Mouse (Mus musculus): Measurements from ENCODE around the gene Rcan2.
A peak's percentile ranks its signal among the peaks of the same experiment; 100 is the strongest.

The Rcan2 gene

DNA sequence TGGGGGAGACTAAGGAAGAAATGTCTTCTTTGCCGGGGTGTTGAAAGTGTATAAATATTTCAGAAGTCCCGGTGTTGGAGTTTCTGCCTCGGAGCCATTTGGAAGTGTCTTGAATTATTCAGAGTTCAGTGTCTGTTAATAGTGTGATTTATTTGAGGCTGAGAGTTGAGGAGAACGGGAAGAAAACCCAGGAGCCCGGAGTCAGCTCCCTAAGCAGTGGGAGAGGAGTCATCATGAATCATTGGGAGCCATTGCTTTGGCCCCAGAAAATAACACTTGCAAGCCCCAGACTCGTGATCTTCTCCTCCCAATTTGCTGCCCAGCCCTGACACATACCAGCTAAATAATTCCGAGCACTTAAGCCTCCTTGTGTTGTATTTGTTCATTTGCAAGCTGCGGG, 115.0 kb downstream of the Rcan2 start:
- no peak for DNase-seq (ENCODE audit: low spot score in 2 of 2)

DNA sequence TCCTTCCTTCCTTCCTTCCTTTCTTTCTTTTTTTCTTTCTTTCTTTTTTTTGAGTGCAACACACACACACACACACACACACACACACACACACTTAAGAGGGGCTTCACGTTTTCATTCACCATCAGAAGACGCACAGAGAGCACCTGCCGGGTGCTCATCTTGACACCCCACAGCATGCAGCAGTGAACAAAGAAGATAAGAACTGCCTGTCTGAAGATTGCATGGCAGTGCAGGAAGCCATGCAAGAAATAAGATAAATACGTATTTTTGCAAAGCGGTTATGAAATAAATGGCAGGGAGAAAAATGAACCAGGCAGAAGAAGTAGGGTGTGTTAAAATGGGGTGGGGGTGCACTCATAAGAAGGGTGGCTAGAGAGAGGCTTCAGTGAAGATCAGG, 116.0 kb downstream of the Rcan2 start:
- no peak for DNase-seq (ENCODE audit: low spot score in 2 of 2)

DNA sequence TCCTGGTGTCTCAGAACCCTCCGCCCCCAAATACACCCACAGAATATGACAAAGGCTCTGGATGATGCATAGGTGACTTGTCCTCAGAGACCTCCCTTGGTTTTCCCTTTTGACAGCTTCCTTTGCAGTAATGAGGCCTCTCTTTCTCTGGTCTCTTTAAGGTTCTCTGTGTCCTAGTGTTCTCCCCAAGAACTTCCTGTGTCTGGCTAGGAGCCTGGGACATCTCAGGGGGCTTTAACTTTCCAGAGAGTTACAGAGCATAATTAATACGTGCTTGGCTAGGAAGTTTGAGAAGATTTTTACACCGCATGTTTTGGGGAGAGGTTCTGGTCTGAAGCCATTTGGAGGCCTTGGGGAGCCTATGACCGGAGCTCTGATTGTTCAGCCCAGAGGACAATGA, 128.7 kb downstream of the Rcan2 start:
- no peak for DNase-seq (ENCODE audit: low spot score in 2 of 2)

DNA sequence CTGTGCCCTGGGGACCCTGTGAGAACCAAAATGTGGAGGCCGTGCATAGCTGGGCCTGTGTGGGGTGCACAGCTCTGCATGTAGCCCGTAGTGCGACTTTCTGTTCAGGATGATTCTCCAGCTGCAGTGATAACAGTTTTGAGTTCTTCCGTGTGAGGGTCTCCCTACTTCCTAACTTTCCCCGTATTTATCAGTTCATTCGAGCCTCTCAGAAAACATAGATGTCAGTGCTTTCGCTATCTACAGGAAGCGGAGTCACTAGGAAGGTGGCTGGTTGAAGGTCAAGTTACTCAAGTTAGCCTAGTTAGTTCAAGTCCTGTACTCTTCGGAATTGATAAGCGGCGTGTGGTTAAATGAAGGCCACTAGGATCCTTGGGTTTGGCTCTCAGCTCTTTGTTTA, 130.6 kb downstream of the Rcan2 start:
- DNase-seq (ENCODE audit: low spot score in 2 of 2): no peak

DNA sequence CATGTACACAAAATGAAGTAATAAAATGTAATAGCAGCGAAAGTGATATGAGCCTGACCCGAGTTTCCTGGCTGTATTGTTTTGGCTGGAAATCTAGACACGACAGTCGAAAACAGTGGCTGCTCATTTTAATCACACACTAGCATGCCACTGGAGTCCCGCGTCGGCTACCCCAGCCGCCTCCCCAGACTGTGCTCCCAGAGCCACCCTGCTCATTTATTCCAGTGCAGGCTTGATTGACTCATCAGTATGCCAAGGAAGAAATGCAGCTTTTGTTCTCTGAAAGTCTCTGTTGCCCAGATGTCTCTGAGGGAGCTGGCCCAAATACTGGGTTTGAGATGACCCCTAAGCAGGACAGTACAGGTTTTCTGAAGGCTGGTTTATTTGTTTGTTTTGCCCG, 132.9 kb downstream of the Rcan2 start:
- no peak for DNase-seq (ENCODE audit: low spot score in 2 of 2)

DNA sequence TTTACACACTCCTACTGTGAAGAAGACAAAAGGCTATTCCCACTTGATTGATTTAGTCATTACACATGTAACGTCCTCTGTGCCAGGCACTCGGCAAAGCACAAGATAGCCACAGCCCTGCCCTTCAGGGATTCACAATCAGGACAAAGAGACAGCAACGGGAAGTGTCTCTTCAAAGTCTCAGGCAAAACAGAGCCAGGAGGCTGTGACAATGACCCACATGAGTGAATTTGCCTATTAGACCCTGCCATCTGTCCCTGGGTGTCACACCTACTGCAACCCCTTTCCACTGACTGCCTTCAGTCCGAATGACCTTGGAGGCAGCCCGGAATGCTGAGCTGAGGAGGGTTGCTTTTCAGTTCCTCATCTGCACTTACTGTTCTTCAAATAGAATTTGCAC, 151.1 kb downstream of the Rcan2 start:
- DNase-seq (ENCODE audit: low spot score in 2 of 2): no peak

DNA sequence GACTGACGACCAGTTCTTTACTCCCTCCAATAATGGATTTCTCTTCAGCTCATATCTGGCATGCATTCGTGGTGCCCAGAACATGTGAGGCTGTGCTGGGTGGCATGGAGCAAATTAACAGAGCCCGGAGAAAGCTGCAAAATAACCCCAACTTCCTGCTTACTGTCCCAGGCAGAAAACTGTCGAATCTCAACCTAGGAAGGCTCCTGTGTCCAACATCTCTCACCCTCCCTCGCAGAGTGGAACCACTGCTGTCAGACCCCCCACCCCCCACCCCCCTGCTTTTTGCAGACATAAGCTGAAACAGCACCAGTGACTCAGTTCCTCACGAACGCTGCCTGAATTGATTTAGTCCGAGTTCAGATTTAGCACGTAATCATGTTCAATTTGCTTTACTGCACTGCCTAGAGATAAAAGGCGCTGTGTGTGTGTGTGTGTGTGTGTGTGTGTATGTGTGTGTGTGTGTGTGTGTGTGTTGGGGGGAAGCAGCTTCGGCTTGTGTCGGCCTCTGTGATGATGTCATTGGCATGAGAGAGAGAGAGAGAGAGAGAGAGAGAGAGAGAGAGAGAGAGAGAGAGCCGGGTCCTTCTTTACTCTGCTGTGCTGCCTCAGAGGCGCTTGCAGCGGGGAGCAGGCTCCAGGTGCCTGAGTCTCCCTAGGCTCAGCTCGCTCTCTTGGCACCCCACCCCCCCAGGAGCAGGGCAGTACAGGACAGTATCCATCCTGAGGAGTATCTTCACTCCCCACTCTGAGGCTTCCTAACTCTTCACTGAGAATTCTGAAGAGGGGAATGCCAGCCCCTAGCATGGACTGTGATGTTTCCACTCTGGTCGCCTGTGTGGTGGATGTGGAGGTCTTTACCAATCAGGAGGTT, 151.7 kb downstream of the Rcan2 start:
- no peak for DNase-seq (ENCODE audit: low spot score in 2 of 2)

DNA sequence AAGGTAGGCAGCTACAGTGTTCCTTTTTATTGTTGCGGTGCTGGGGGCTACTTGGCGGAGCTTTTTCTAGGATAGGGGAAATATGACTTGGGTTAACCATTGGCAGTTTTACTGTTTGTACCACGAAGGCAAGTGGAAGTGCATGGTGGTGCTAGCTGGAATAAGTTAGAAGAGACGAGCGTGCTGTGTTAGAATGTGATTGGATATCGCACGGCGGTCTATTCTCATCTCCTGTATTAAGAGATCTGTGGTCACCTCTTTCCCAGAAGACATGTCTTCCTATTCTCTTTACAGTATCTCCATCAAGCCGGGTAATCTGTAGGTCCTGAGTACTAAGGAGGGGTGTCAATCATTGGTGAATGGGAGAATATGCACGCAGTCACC, 152.4 kb downstream of the Rcan2 start:
- no peak for DNase-seq (ENCODE audit: low spot score in 2 of 2)

DNA sequence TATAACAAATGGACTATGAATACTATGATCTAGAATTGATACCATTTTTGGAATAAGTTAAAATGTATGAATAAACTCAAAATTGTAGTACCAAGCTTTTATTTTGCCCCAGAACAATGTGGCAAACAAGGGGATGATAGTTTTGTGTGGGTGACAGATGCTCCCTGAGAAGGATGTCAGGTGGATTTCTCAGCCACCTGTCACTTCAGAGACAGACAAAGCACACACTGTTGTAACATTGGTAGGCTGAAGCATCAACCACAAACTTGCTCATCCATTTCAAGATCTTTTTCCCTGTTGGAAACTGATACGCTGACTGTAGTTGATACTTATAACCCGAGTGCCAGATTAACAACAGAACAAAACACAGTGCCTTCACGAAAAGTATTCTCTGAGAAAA, 158.6 kb downstream of the Rcan2 start:
- DNase-seq (ENCODE audit: low spot score in 2 of 2): no peak

DNA sequence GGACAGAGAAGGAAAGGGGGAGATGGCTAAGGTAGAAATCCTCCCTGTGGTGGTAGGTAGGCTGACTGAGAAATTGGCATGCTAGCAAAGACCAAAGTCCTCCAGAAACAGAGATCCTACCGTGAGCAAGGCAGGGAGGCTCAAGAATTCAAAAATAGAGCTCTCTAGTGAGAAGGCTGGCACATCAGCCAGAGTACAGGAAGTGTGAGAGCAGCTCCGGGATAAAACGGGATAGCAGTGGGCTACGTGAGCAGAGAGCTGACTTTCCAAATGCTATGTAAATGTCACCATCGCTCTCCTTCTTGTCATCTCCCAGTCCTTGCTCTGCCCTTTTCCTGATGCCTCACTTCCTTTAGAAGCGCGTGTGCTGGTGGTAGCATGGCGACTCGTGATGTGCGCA, 168.8 kb downstream of the Rcan2 start:
- DNase-seq (ENCODE audit: low spot score in 2 of 2): peak in 1 of 2 experiments; percentile 44

DNA sequence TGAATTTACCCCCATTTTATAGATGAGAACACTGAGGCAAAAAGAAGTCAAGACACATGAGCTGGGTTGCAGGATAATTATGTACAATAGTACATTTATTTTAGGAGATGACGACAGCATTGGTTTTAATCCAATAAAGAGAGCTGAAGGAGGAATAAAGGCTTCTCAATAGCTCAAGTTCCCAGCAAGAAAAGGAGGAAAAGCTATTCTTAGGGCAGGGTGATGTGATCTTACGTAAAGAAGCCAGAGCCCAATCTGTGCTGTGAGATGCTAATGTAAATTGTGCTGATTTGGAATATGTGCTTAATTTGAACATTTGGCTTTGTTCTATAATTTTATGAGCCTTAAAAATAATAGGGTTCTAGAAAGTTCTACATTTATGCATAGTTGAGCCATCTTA, 176.4 kb downstream of the Rcan2 start:
- no peak for DNase-seq (ENCODE audit: low spot score in 2 of 2)

DNA sequence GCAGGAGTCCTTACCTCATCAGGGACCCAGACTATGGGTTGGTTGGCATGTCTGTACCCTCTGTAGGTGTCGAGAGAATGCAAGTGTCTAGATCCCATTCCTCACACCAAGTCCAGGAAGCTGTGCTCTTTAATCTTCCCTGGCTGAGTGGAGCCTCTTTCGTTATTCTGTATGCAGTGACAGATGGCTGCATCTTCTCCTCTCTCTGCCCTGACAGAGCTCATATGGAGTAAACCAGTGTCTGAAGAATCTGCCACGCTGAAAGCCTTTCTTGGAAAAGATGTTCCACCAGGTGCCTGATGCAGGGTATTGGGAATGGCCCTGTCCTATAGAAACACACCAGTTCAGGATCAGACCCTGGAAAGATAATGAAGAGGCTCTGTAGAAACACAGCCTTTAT, 178.8 kb downstream of the Rcan2 start:
- no peak for DNase-seq (ENCODE audit: low spot score in 2 of 2)

DNA sequence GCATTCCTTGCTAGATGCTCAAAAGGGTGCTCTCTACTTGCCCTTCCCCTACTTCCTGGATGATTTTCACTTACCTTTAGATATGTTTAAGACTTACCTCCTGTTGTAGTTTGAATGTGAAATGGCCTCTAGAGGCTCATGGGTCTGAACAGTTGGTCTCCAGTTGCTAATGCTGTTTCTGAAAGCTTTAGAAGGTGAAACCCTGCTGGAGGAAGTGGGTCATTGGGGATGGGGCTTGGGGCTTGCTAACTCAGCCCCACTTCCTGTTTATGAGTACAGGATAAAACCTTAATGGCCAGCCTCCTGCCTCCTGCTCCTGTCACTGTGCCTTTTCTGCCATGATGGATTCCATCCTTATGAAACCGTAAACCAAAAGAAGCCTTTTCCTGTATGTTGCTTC, 181.4 kb downstream of the Rcan2 start:
- DNase-seq (ENCODE audit: low spot score in 2 of 2): no peak

DNA sequence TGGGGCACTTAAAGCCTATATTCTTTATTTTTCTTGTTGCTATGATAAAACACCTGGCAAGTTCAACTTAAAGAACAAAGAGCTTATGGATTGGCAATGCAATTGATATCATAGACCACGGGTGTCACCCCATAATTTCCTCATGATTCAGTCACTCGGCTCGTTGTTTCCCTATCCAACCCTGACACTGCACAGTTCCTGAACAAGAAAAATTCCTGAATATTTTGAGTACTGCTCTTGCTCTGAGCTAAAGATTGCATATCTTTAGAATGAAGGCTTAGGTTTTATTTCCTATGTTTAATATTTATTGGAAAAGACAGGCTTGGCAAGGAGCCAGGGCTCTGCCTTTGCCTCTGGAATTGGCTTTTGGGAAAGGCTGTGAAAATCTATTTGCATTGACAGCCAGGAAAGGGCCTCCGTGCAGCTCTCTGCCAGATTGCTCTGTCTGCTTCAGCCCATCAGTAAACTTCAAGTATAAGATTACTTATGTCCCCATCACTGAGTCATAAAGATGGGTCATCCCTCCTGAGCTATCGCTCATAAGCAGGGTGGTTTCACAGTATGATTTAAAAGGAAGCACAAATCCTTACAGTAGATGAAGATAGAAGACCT, 188.3 kb downstream of the Rcan2 start:
- DNase-seq (ENCODE audit: low spot score in 2 of 2): no peak

DNA sequence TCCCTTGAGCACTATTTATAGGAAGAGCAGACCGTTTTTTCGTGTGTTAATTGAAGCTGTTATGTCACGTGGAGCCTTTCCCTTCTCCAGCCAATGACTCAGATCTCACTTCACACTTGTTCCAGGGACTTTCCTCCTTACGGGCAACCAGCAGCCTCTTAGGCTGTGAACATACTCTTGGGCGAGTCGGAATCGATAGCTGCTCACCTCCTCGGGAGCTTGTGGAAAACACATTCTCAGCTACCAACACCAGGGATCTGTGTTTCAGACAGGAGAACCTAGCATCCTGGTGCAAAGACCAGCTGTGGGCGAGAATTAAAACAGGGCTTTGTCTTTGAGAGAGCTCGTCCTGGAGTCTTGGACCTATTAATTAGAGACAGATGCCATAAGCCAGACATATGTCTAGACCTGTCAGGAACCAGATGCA, 189.8 kb downstream of the Rcan2 start:
- peak; percentile 10 to 21 for DNase-seq (ENCODE audit: low spot score in 2 of 2)

DNA sequence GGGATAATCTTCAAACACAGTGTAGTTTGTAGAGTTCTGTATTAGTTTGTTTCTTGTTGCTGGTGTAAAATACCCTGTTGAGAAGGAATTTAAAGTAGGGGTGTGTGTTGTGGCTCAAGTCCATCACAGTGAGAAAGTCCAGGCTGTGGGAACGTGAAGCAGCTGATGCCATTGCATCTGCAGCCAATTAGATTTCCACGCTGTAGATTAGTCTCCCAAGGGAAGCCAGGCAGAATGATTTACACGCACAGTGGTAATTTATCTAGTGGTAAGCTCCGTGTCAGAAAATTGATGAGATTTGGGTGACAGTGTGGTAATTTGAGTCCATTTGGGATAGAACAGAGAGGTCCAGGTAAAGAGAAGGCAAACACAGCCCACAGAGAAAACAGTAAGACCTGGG, 192.9 kb downstream of the Rcan2 start:
- DNase-seq (ENCODE audit: low spot score in 2 of 2): no peak

DNA sequence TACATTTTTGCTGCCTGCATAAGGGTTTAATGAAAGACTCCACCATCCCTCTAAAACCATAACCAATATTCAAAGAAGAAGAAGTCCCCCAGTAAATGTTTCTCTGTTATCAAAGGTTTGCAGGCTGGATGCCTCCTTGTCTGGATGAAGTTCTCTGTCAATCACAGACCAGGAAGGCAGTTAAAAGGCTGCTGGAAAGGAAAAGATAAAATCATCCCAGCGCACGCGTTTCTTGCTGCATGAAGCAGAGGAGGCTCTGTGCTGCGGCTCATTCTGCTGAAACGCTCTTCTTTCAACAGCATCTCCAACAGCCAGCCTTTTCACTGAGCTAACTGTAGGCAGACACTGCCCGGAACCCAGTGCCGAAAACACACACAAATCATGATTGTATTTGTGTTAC, 196.4 kb downstream of the Rcan2 start:
- no peak for DNase-seq (ENCODE audit: low spot score in 2 of 2)

DNA sequence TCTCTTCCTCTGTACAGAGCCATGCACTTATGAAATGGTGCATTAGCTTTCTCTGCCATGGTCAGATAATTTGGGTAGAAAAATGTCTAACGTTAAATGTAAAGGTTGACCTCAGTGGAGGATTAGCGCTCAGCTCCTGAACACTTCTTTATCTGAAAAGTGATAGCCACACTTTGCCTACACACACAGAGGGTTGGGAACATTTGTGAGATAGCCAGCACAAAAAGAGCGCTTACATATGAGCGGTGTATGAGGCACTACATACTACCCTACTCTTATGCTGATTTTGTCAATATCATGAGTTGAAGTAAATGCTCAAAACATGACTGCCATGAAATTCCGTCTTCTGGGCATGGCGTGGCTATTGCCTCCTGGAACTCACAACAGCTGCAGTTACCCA, 196.9 kb downstream of the Rcan2 start:
- no peak for DNase-seq (ENCODE audit: low spot score in 2 of 2)

DNA sequence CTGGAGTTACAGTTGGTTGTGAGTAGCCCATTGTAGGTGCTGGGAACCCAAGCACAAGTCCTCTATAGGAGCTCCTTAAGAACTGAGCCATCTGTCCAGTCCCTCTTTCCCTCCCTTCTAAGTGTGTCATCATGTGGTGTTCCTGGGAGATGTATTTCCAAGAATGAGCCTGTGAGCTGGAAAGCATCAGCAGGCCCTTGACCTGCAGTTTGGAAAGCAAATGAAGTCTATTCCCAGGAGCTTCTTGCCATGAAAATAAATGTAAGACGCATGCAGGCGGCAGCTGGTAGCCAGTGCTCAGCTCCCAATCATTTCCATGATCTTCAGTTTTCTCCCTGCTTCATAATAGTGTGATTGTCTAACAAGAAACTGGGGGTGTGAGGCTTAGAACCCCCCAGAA, 203.2 kb downstream of the Rcan2 start:
- no peak for DNase-seq (ENCODE audit: low spot score in 2 of 2)

DNA sequence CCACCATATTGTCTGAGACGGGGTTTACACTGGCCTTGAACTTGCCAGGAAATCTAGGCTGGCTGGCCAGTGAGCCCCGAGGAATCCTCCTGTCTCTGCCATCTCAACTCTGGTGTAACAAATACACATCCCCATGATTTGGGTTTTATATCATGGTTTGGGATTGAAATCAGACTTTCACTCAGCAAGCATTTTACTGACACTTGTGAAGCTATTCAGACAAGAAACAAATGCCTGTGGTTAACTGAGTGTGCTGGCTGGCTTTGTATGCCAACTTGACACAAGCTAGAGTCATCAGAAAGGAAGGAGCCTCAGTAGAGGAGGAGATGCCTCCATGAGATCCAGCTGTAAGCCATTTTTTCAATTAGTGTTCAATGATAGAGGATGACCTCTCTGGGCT, 206.3 kb downstream of the Rcan2 start:
- no peak for DNase-seq (ENCODE audit: low spot score in 2 of 2)

DNA sequence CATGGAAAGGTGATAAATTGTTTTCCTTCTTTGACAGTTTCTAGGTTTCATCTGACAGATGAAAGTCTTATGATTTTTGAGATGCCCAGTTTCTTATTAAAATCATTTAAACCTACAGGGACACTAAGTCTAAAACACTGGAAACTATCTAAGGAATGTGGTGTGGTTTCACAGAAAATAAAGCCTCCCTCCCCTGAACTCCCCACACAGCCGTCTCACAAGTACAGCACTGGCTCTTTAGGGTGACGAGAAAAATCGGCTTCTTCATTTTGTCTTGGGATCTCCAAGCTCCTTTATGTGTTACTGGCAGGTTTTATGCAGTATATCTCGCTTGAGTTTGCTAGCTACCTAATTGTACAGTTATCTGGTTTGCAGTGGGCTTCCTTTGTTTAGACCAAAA, 210.8 kb downstream of the Rcan2 start:
- no peak for DNase-seq (ENCODE audit: low spot score in 2 of 2)

DNA sequence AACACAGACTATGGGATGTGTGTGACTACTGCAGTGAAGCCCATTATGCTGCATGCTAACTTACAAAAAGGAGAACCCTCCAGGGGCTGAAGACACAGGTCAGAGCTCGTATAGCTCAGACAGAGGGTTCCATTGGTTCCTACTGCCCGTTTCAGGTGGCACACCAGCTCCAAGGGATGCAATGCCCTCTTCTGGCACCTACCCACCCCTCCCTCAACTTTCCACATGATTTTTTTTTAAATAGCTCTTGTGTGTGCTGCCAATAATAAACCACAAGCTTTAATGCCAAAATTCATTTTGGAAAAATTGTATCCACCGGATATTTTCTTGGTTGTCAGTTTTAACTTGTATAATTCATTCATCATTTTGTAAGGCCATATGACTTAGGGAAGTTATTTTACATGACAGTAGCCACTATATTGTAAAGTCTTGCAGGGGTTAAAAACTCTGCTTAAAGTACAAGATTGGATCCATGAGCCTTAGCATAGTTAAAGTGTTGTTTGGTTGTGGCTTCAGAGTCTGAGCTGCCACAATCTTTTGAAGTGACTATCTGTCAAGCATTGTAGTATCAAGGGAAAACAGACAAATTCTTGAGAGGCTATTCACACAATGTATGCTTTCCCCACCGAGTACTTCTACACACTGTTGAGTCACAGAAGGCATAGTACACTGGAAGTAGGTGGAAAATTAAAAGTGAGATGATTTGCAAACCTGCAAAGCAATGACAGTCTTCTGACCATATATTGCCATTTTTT, 212.8 kb downstream of the Rcan2 start:
- DNase-seq (ENCODE audit: low spot score in 2 of 2): no peak

DNA sequence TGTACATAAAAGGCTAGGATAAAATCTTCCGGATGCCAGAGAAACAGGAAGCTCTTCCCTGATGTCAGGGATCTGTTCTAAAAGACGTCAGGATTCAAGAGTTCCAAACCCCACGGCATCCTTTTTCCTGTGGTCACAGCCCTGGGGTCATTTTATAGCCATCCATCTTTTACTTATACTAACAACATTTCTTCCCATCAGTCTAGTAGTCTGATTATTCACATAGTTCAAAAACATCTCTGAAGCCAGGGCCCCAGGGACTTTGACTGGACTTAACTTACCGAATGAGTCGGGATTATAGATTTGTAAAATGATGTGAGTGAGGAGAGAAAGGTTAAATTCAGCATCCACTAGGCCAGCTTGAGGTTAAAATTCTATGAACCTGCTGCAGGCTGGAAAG, 215.2 kb downstream of the Rcan2 start:
- DNase-seq (ENCODE audit: low spot score in 2 of 2): no peak
